Mouse (Mus musculus): ENCODE data around the gene Prc1.

Prc1 gene

DNA sequence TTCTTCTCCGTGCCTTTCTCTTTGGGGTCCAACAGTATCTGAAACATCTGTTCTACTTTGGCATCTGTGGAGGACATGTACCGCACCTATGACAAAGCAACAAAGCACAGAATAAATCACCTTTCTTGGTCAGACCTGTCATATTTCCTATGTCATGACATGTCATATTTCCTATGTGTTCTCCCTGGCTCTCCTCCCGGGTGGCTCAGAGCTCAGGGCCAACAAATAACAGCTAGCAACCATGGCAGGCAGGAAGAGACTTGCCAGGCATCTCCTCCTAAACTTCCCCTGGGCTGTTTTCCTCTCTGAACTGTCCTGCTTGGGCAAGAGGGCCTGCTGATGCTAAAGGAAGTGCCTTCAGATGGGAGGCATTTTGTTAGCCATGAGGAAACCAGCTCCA is 42.7 kb downstream of the Prc1 start:
- DNase-seq (ENCODE audit: low read depth, low spot score) = no peak

DNA sequence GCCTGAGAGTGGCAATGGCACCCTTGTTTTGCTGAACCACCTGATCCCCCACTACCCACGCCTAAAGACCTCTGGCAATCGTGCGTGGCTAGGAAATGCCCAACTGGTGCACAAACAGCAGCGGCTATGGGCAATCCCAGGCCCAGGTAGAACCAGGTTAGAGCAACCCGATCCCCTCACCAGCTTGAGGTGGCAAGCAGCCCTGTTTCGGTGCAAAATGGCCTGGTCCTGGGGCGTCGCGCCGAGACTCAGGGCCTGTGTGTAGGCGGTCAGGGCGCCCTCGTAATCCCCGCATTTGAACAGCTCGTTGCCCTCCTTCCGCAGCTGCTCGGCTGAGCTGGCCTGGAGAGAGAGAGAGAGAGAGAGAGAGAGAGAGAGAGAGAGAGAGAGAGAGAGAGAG is 45.1 kb downstream of the Prc1 start:
- peak; percentile 19 for DNase-seq (ENCODE audit: low read depth, low spot score)

DNA sequence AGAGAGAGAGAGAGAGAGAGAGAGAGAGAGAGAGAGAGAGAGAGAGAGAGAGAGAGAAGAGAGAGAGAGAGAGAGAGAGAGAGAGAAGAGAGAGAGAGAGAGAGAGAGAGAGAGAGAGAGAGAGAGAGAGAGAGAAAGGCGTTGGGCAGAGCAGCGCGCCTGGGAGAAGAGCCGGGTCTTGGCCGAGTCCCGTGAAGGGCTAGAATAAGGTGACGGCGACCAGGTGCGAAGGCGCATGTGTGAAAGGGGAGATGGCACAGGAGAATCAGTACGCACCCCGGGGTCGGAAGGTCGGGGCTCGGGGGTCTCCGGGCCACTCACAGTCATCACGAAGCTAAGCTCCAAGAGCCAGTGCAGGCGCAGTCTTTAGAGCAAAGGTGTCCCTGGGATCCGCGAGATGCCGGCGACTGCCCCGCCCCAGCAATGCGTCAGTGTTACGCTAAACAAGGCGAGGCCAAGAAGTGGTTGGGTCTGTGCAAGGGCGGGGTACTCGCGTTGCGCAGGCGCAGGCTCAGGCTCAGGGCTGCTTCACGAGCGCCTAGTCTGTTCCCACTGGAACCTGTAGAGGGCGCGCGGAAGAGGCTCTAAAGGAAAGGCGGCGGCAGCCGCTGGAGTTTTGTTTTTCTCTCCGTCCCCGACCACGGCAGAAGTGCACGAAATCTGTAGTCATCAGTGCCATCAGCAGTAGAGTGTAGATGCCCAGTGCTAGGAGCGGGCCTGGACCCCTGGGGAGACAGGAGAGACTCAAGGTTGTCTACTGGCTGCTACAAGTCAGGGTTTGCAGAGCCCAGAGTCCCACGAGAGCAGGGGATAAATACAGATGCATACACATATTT is 45.8 kb downstream of the Prc1 start:
- peak; percentile 98 for DNase-seq (ENCODE audit: low read depth, low spot score)

DNA sequence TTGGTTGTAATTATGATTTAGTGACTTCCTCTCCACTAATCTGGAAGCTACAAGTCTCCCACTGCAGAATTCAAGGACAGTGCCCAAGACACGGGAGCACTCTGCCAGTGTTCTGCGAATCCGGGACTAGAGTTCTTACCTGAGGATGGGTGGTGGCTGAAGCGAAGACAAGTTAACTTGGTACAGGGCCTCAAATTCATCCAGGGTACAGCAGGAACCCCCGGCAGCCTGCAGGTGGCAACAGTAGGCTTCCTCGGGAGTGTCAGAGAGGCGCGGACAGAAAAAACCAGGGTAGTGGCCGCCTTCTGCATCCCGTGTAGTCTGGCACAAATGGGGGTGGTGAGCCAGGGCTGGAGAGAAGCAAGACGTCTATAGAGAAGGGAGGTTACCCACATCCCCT is 46.5 kb downstream of the Prc1 start, which contains the start of gene Unc45a:
Unc45a (minus strand) TSS at position 213 of the 400 bp plus-strand sequence.
- peak; percentile 78 for DNase-seq (ENCODE audit: low read depth, low spot score)

DNA sequence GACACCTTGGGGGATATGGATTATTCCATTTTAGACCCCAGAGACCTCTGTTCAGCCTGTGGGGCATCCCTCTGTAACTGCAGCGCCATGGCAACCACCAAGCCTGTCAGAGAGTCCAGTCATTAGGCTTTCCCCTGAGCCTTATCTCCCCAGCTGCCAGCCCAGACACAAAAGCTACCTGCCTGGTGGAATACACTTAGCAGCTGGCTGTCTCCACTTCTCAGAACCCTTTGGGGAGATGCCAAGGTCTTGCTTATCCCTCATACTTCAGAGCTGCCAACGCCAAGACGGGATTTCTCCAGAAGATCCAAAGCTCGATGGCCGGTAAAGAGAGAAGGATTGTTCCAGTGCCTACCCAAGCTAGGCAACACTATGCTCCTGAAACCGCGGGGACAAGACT is 47.5 kb downstream of the Prc1 start:
- no peak for DNase-seq (ENCODE audit: low read depth, low spot score)

DNA sequence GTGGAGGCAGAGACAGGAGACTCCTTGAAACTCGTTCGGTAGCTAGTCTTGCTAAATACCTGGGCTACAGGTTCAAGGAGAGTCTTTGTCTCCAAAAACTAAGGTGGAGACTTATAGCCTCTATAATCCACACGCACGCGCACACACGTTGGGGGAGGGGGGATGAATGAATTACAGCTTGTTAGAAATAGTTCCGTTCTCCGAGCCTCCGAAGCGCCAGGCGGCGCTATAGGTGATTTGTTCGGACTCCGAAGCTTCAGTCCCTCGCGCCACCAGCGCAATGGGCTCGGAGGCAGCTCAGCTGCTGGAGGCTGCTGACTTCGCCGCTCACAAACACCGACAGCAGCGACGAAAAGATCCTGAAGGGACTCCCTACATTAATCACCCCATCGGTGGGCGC is 48.6 kb downstream of the Prc1 start, which contains the start of gene Hddc3:
Hddc3 (plus strand) TSS at position 247 of the 400 bp plus-strand sequence.
- DNase-seq (ENCODE audit: low read depth, low spot score) = peak; percentile 98

DNA sequence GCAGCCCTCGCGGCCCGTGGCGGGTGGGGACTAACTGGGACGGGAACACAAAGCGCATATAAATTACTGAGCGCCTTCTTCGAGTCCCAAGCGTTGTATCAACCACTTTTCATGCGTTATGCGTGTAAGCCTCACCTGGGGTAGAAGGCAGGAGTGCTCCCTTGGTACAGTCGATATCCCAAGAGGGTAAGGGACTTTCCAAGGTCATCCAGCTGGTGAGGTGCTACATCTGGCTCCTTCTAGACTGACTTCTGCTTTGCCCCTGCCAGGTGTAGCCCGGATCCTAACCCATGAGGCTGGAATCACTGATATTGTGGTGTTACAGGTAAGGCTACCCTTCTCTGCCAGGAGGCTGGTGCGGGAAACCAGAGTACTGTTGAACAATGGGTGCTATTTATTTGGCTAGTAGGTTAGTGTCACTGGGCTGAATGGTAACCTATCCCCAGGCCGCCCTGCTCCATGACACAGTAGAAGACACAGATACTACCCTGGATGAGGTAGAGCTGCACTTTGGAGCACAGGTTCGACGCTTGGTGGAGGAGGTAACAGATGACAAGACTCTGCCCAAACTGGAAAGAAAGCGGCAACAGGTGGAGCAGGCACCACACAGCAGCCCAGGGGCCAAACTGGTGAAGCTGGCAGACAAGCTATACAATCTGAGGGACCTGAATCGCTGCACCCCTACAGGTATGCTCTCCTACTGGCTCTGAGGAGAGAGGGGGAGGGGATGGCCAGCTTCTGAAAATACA is 49.2 kb downstream of the Prc1 start:
- no peak for DNase-seq (ENCODE audit: low read depth, low spot score)

DNA sequence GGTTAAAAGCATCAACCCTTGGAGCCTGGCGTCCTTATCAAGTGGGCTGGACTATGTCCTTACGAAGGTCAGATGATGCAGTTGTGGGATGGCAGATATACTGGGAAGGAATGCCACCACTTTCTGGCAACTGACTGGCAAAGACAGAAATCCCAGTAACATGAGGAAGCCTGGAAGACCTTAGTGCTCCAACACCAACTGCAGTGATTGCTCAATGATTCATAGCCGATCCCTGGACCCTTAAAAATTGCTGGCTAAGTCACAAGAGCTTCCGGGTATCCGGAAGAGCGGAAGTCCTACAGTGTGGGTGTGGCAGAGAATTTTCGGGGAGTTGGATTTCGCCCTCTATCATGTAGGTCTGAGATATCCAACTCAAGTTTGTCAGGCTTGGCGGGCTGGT is 51.9 kb downstream of the Prc1 start:
- no peak for DNase-seq (ENCODE audit: low read depth, low spot score)

DNA sequence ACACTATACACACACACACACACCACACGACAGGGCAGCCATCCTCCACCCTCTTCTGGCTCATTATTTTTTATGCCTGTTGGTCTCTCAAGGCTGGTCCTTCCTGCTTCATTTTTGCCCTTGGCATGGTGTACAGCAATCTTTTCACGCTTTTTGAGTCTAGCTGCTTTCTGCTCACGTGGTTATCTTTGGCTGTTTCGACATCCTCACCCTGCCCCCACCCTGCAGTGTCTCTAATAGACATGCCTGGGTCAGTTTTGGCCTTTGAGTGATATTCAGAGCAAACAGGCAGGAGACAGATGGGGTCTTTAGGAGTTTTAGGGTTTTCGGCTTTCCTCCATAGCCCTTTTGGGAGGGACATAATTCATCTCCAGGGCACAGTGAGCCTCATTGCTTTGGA is 52.6 kb downstream of the Prc1 start:
- DNase-seq (ENCODE audit: low read depth, low spot score) = no peak

DNA sequence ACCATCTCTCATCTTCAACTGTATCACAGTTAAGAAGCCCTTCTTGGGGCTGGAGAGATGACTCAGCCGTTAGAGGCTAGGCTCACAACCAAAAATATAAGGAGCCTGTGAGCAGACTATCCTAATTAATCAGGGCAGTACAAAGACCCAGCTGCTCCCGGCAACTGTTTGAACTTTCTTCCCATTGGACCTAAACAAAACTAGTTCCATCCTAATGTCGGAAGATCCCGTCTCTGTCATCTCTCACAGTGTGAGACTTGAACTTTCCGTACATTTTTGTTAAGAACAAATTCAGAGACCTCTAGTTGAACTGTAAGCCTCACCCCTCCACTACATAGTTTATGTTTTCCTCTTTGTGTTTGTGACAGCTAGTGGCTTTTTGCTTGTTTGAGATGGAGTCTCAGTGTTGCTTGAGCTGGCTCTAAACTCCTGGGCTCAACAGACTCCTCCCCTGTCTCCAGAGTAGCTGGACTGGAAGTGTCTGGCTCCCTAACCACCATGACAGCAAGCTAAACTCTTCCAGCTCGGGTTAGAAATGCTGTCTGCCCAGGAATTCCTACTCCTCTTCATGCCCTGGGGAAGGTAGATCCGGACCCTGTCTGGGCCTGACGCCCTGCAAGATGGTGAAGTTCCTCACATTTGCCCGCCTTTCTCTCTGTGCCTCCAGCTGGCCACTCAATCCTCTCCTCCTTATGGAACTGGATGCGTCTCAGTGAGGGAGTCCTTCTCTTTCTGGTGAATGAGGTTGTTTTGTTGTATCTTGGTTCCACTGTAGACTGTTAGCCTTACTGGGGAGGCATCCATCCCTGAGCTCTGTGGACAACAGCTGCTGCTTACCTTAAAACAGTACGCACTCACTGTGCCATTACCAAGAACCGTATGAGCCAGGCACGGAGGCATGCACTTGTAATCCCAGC is 53.7 kb downstream of the Prc1 start:
- DNase-seq (ENCODE audit: low read depth, low spot score) = no peak

DNA sequence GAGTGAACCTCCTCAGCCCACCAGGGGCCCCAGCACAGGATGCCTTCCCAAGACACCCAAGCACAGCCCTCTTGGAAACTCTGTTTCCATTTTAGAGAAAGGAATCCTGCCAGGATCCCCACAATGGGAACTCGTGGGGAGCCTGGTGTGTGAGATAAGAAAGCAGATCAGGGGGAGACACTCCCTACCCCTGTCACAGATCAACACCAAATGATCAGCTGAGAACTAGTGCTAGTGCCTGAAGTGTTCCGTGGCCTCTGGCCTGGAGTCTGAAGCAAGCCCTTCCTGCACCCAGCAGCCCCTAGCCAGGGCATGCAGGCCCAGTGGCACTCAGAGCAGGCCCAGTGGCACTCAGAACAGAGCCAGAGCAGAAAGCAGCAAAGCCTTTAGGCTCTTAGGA is 56.6 kb downstream of the Prc1 start:
- DNase-seq (ENCODE audit: low read depth, low spot score) = no peak

DNA sequence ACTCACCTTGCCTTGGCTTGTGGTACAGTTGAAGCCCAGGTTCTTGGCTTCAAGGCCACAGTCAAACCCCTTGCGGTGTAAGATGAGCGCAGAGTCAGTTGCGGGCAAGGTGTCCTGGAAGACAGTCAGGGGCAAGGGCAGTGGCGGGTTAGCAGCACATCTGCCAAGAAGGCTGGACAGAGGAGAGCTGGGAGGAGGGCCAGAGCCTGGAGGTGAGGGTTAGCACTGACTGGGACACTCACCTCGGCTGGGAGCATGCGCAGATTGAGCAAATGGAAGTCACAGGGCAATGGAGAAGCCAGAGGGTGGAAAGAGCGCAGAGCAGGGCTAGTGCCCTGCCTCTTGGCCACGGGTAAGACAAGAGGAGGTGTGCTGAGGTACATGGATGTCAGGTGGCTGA is 58.7 kb downstream of the Prc1 start:
- DNase-seq (ENCODE audit: low read depth, low spot score) = no peak

DNA sequence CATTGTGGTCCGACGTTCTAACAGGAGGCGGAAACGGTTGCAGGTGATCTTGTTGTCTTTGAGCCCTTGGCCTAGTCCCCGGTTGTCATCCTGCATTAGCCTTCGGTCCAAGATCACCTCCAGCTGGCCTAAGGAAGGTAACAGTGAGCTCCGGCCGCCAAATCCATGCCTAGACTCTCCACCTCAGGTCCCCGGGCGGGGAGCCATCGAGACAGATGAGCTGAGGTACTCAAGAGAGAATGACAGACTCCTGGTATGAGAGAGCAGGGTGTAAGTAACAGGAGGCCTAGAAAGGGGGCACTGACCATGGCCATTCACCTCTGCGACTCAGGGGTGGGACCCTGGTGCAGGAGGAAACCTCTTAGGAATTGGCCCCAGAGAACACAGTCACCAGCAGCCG is 62.1 kb downstream of the Prc1 start:
- DNase-seq (ENCODE audit: low read depth, low spot score) = no peak

DNA sequence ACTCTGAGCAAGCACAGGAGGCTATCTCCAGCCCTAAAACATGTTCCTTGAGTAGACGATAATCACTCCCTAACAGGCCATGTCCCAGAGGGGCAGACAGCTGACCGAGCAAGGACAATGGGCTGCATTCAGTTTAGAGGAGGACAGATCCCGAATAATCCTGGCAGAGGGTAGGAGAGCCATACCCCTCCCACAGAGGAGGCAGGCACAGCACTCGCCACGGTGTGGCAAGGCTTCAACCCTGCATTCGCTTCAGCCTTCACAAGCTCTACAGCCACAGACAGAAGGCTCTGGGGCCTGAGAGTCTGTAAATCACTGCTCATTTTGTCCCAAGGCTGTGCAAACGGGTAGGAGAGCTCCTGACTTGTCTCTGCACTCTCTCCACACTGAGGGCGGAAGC is 62.9 kb downstream of the Prc1 start:
- peak; percentile 36 for DNase-seq (ENCODE audit: low read depth, low spot score)

DNA sequence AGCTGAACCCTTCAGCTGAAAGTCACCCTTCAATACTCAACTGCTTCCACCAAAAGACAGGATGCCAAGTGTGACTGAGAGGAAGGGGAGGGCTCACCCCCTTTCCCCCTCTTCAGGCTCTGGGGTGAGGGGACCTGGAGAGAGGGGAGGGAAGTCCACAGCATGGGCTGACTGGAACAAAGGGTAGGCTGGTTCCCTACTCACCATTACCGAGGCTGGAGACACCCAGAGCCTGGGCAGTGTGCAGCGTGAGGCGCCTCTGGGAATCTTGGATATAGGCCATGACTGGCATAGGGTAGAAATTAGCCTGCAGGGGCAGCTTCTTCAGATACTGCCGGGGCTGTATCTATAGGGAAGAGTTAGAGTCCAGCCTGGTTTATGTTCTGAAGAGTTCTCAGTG is 63.8 kb downstream of the Prc1 start:
- no peak for DNase-seq (ENCODE audit: low read depth, low spot score)

DNA sequence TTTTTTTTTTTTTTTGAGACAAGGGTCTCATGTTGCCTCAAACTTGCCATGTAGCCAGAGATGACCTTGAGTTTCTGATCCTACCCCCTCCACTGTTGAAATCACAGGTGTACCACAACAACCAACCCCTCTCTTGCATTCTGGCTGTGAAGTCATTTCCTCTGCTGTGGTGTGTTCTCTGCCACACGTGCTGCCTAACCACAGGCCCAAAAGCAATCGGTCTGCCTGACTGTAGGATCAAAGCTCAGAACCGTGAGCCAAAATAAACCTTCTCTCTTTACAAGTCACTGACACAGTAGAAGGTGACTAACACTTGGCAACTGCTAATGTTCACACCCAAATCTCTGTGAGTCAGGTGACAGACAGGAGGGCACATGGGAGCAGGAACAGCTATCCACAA is 66.2 kb downstream of the Prc1 start:
- no peak for DNase-seq (ENCODE audit: low read depth, low spot score)

DNA sequence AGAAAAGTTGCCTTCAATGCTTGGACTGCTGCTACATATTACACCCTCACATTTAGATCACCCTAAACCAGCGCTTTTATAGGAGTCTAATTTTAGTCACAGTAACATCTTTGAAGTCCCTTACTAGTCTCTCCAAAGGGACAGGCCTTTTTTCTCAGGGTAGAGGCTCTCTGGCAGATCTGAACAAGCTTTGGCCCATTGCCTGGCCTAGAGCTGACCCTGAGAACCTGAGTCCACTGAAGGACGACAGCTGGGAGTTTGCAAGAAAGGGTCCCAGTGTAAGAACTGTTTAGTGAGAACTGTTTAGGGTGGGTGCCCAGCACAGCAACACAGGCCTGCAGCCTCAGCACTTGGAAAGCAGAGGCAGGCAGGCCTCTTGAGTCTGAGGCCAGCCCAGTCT is 71.5 kb downstream of the Prc1 start:
- no peak for DNase-seq (ENCODE audit: low read depth, low spot score)
